Mouse (Mus musculus) G1E (cell line): ENCODE results near the gene Galnt6. TPM values are rescaled to one million over a fixed set of nuclear protein-coding genes. Genes with fewer than 3 reads are reported as not detected.

Experiments
- ATAC-seq: 2 replicates; pipeline ENCODE4 v1.8.0; 2016; ENCODE audit warnings: mild to moderate bottlenecking; ENCODE audit not compliant: insufficient number of reproducible peaks, poor library complexity, low FRiP score, severe bottlenecking; ENCODE audit errors: extremely low read depth
- DNase-seq: peaks from one replicate; pipeline ENCODE4 v3.0.0; 2012; ENCODE audit warnings: low spot score
- H3K27me3 ChIP-seq: 2 replicates; pipeline ENCODE4 v1.6.1; 2012; ENCODE audit warnings: mild to moderate bottlenecking, low read length, inconsistent platforms; ENCODE audit not compliant: insufficient read depth
- H3K36me3 ChIP-seq: replicated peaks from 2 replicates; pipeline ENCODE3; 2012; ENCODE audit warnings: mild to moderate bottlenecking, inconsistent platforms
- H3K4me1 ChIP-seq: 2 replicates; pipeline ENCODE4 v1.6.1; 2012; ENCODE audit warnings: low read depth, low read length, inconsistent platforms, mixed read lengths; ENCODE audit not compliant: insufficient read depth
- H3K4me3 ChIP-seq: 2 replicates; pipeline ENCODE4 v1.5.1; 2012; ENCODE audit warnings: low read depth, mild to moderate bottlenecking, inconsistent platforms, low read length, moderate library complexity, mixed read lengths
- H3K9me3 ChIP-seq: replicated peaks from 2 replicates; pipeline ENCODE4 v1.6.1; 2012; ENCODE audit warnings: inconsistent platforms
- CTCF ChIP-seq: IDR thresholded peaks from 2 replicates; pipeline ENCODE4 v1.5.1; 2012; ENCODE audit warnings: low read depth, low read length, inconsistent platforms, mixed read lengths
- GATA1 ChIP-seq: IDR thresholded peaks from 2 replicates; pipeline ENCODE4 v1.6.1; 2012; ENCODE audit warnings: borderline replicate concordance, low read length, inconsistent platforms, mixed read lengths
- GATA2 ChIP-seq: IDR thresholded peaks from 2 replicates; pipeline ENCODE4 v1.6.1; 2012; ENCODE audit warnings: low read depth, low read length, inconsistent platforms, borderline replicate concordance
- POLR2AphosphoS5 ChIP-seq: IDR thresholded peaks from 2 replicates; pipeline ENCODE4 v1.6.1; 2012; ENCODE audit warnings: low read depth, low read length, inconsistent platforms; ENCODE audit not compliant: insufficient replicate concordance
- TAL1 ChIP-seq: conservative IDR thresholded peaks from 2 replicates; pipeline ENCODE4 v1.6.1; 2012; ENCODE audit warnings: low read depth, low read length, inconsistent platforms, mixed read lengths
- polyA plus RNA-seq: library from polyadenylated mRNA; stranded (reverse); fragments of >175 nt; gene quantifications from 2 replicates; pipeline ENCODE4 v1.2.3, GENCODE M21; 2012
- total RNA-seq, 2 experiments: library from RNA; stranded (forward) in 1 of 2; stranded (reverse) in 1 of 2; fragments of 200-1000 nt in 1 of 2; fragments of >200 nt in 1 of 2; fragmentation: Nextera tagmentation in 1 of 2; gene quantifications; 2 replicates each; pipeline ENCODE4 v1.2.3; 2014 to 2017

The Galnt6 gene
- total and polyA plus RNA-seq, 3 experiments = 0.02 to 0.05 TPM; not detected in 1

GRCm38 (mm10) chr15:100715399-100715993 is 13.7 kb downstream of the Galnt6 start:
- Histone ChIP-seq H3K27me3 (peaks cover 4% of the 10 kb centered on the region; the same call in 1 of the 2 replicates), H3K4me1 (no peaks in the 10 kb centered on the region), H3K9me3 (peaks cover 7% of the 10 kb centered on the region; the same call in 1 of the 2 replicates), H3K4me3 (no peak overlapping the region), H3K36me3 (no peaks in the 10 kb centered on the region)
- no peak for ATAC-seq
- DNase-seq = no peak
- TF ChIP-seq GATA1 = no peak
- TF ChIP-seq CTCF = no peak
- TF ChIP-seq TAL1 = no peak
- TF ChIP-seq GATA2 = no peak
- no peak for TF ChIP-seq POLR2AphosphoS5

DNA sequence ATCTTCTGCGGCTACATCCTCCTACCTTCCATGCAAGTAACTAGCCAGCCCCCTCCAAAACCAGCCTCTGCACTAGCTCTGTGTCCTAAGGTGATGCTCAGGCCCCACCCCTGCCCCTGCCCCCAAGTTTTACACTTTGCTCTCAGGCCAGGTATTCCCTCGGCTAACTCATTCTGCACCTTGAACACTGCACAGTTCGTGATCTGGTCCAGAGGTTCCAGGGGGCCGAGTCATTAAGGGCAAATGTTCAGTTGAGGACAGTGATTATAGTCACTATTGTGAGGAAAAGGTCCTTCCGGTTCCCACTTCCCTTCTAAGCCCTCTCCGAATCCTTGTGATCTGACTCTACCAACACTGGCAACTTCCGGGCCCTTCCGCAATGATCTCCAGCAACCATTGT is 14.7 kb downstream of the Galnt6 start:
- ATAC-seq (no peak), DNase-seq (no peak)
- no peaks in the 10 kb centered on the region for H3K4me1 ChIP-seq
- H3K27me3 ChIP-seq = peaks cover 4% of the 10 kb centered on the region; the same call in 1 of the 2 replicates
- H3K4me3 ChIP-seq = no peak overlapping the region
- H3K9me3 ChIP-seq = peaks cover 7% of the 10 kb centered on the region; the same call in 1 of the 2 replicates
- H3K36me3 ChIP-seq = no peaks in the 10 kb centered on the region
- TF ChIP-seq GATA1 (no peak), POLR2AphosphoS5 (no peak), TAL1 (no peak), CTCF (no peak), GATA2 (no peak)

DNA sequence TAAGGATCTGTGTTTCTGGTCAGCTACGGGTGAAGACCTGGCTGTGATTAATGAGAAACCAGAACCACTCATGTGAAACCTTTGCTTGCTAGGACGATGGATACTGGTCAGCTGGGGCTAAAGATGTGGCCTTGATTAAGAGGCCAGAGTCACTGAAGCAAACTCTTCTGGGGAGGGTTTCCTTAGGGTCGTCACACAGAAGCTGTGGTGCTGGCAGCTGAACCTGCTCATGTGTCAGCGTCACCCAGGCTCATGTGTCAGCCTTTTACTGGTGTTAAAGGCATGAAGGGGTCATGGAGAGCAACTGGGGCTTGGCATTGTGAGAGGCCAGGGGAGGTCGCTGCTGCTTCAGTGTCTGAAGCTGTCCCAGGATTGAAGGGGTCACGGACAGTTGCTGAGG is 18.3 kb downstream of the Galnt6 start:
- Histone ChIP-seq H3K27me3 (peaks cover 4% of the 10 kb centered on the region; the same call in 1 of the 2 replicates), H3K4me3 (no peak overlapping the region), H3K4me1 (no peaks in the 10 kb centered on the region), H3K36me3 (no peaks in the 10 kb centered on the region), H3K9me3 (peaks cover 2% of the 10 kb centered on the region; the same call in 1 of the 2 replicates)
- TF ChIP-seq GATA2 = no peak
- TF ChIP-seq POLR2AphosphoS5 = no peak
- TF ChIP-seq CTCF = no peak
- TF ChIP-seq TAL1 = no peak
- TF ChIP-seq GATA1 = no peak
- ATAC-seq (no peak), DNase-seq (no peak)

DNA sequence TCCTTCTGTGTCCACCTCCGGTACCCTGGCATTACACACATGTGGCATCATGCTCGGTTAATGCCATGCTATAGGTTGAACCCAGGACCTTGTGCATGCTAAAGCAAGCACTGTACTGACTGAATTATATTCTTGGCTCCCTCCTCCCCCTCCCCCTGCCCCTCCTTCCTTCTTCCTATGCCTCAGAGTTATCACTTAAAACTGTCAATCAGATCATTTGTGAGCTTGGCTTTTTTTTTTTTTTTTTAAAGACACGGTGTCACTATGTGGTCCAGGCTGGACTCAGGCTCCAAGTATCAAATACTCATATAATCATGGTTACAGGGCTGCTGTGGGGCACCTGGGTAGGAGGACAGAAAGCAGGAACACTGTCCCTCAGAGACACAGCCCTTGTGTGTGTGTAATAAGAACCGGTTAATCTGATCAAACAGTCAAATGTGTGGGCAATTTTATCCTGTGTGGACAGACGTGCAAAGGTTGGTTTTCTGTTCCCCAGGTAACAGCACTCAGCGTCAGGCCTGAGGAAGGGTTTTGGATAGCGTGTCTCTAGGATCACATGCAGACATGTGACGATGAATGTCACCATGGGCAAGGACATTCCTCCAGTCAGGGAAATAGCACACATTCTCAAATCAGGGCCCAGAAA is 20.6 kb downstream of the Galnt6 start:
- Histone ChIP-seq H3K9me3 (no peaks in the 10 kb centered on the region), H3K4me3 (no peak overlapping the region), H3K4me1 (no peaks in the 10 kb centered on the region), H3K36me3 (no peaks in the 10 kb centered on the region), H3K27me3 (peaks cover 4% of the 10 kb centered on the region)
- DNase-seq (no peak), ATAC-seq (no peak; the same call in 1 of the 2 replicates)
- no peak for TF ChIP-seq GATA2
- TF ChIP-seq TAL1 = no peak
- TF ChIP-seq POLR2AphosphoS5 = no peak
- no peak for TF ChIP-seq GATA1
- no peak for TF ChIP-seq CTCF

- ATAC-seq = no peak
- H3K27me3 ChIP-seq = peaks cover 6% of the 10 kb centered on the region
- DNase-seq = no peak
- no peaks in the 10 kb centered on the region for H3K36me3 ChIP-seq
- no peak overlapping the region for H3K4me3 ChIP-seq
- TF ChIP-seq GATA1 = no peak
- TF ChIP-seq TAL1 = no peak
- no peaks in the 10 kb centered on the region for H3K4me1 ChIP-seq
- H3K9me3 ChIP-seq = no peaks in the 10 kb centered on the region
Observed at GRCm38 (mm10) chr15:100706226-100706625, 22.9 kb downstream of the Galnt6 start.

GRCm38 (mm10) chr15:100705376-100705775 is 23.8 kb downstream of the Galnt6 start:
- TF ChIP-seq CTCF (no peak), POLR2AphosphoS5 (no peak), TAL1 (no peak), GATA2 (no peak), GATA1 (no peak)
- no peak for ATAC-seq
- no peak for DNase-seq
- H3K36me3 ChIP-seq = no peaks in the 10 kb centered on the region
- H3K4me3 ChIP-seq = no peak overlapping the region
- H3K27me3 ChIP-seq = peaks cover 6% of the 10 kb centered on the region
- H3K9me3 ChIP-seq = no peaks in the 10 kb centered on the region
- no peaks in the 10 kb centered on the region for H3K4me1 ChIP-seq

GRCm38 (mm10) chr15:100703913-100704312 is 25.3 kb downstream of the Galnt6 start:
- DNase-seq = no peak
- Histone ChIP-seq H3K4me1 (0 out of 2 replicates have a peak, but pooled peaks cover 4% of the 10 kb centered on the region), H3K36me3 (no peaks in the 10 kb centered on the region), H3K27me3 (peaks cover 6% of the 10 kb centered on the region), H3K9me3 (no peaks in the 10 kb centered on the region), H3K4me3 (no peak overlapping the region)
- no peak for ATAC-seq
- TF ChIP-seq CTCF = no peak
- no peak for TF ChIP-seq GATA1
- no peak for TF ChIP-seq TAL1
- no peak for TF ChIP-seq POLR2AphosphoS5
- no peak for TF ChIP-seq GATA2
